Mouse (Mus musculus) cortical plate, adult 2 months (tissue): ENCODE measurements at regions not wholly inside any gene's neighbourhood (a gene's known extent, or its start where the extent isn't known, plus 50 kb on each side); places are given as distances from the start of the nearest gene placed in this dataset.

Experiments
- CTCF ChIP-seq: fragments of 200-500 bp; IDR thresholded peaks from 2 replicates; pipeline ENCODE4 v1.5.1; 2011; ENCODE audit warnings: mild to moderate bottlenecking, control low read depth, low read length; ENCODE audit not compliant: insufficient read depth; ENCODE audit errors: extremely low read depth
- POLR2A ChIP-seq: fragments of 200-500 bp; IDR thresholded peaks from 2 replicates; pipeline ENCODE4 v1.6.1; 2011; ENCODE audit warnings: mild to moderate bottlenecking, low read length, control low read depth; ENCODE audit not compliant: insufficient read depth; ENCODE audit errors: extremely low read depth

GRCm38 (mm10) chr1:141717510-141717909 lies 1471.6 kb downstream of the Kcnt2 start:
- TF ChIP-seq CTCF (no peak), POLR2A (no peak)
